Mouse (Mus musculus): ENCODE measurements around the gene Gm5426.
"Not testable (repeated sequence)": the region's sequence is repeated elsewhere in the genome, so short reads cannot be mapped to it uniquely, and the experiment has no call there.

GRCm38 (mm10) chr10:96136451-96136850, at the start of gene Gm5426:
- TF ChIP-seq CTCF (IDR thresholded peaks at IDR 0.05; ENCODE audit: control insufficient read depth, insufficient read depth, insufficient replicate concordance, low read depth, low read length); POLR2A (IDR thresholded peaks at IDR 0.05; ENCODE audit: control insufficient read depth, low read depth, low read length): not testable (repeated sequence)

All from testis, adult 2 months (tissue).